In the genomic region with DNA sequence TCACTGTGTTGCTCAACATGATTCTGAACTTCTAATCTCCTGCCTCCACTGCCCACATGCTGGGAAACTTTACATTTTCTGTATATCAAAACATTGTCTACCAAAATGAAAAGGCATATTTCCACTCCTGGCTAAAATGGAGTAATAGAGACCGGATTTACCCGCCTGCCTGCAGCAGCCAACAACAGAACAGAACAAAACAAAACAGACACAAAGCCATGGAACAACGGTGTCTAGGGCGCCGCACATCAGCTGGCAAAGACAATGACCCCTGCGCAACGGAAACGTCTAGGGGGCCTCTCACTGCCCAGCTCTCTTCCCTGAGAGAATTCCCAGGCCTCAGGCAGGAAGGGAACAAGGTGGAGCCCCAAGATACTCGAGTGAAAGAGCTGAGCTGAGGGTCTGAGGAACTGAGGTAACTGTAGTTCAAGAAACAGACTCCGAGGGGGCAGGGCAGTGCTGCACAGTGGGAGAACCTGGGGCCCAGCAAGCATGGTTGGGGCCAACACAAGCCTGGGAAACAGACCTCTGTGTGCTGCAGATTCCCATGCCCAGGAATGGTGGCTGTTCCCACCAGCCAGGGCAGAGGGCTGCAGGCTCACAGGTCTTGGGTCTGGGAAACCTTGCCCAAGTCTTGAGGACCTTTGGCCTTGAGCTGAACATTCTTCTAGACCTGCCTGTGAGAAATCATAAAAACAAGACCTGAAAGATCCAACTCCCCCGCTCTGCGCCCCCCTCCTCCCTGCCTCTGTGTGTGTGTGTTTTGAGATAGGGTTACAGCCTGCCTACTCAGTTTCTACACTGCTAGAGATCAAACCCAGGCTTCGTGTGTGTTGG, we compare ENCODE assay signal across 10 mouse cellular contexts. TPM values are rescaled to one million over a fixed set of nuclear protein-coding genes. Genes with fewer than 3 reads are reported as not detected.
DNase-seq lines count a peak whose midpoint lies in the region; ATAC-seq lines count a peak whose summit lies in the region.
"Had no signal": no experiment of that assay in that cellular context is flagged by ENCODE, and none has a peak within 500 bp of the region (broad histone marks: within the 10 kb centered on the region; RNA-seq: fewer than 3 reads in every experiment).

No protein-coding gene starts in this region.

- no peak overlapping the region for H3K4me3 ChIP-seq in hindbrain, embryonic 11.5 days (ENCODE audit: low read depth, low read length)
- no peak overlapping the region for H3K4me3 ChIP-seq in hindbrain, embryonic 14.5 days (replicated peaks; ENCODE audit: low read length)
- H3K4me3 ChIP-seq in heart, embryonic 15.5 days: no peak overlapping the region
- no peak overlapping the region for H3K4me3 ChIP-seq in liver, embryonic 15.5 days (replicated peaks)

- 22% methylated on average over 13 of the region's 13 CpGs for WGBS in hindbrain, embryonic 11.5 days
- WGBS in hindbrain, embryonic 14.5 days: 22% methylated on average over 13 of the region's 13 CpGs
- 49% methylated on average over 13 of the region's 13 CpGs for WGBS in heart, embryonic 15.5 days
- 23% methylated on average over 13 of the region's 13 CpGs for WGBS in liver, embryonic 15.5 days (ENCODE audit: insufficient replicate concordance)

- peaks cover 8% of the 10 kb centered on the region for H3K4me1 ChIP-seq in hindbrain, embryonic 11.5 days (replicated peaks; ENCODE audit: control insufficient read depth, insufficient read depth, low read length)
- no peaks in the 10 kb centered on the region for H3K4me1 ChIP-seq in hindbrain, embryonic 14.5 days (replicated peaks; ENCODE audit: control insufficient read depth, insufficient read depth, low read length)
- peaks cover 52% of the 10 kb centered on the region for H3K4me1 ChIP-seq in heart, embryonic 15.5 days (replicated peaks)
- H3K4me1 ChIP-seq in liver, embryonic 15.5 days (replicated peaks): peaks cover 47% of the 10 kb centered on the region

- H3K27me3 ChIP-seq in hindbrain, embryonic 11.5 days (ENCODE audit: control insufficient read depth, insufficient read depth, low read length): no peaks in the 10 kb centered on the region
- H3K27me3 ChIP-seq in hindbrain, embryonic 14.5 days (ENCODE audit: control insufficient read depth, insufficient read depth, low read length): no peaks in the 10 kb centered on the region
- H3K27me3 ChIP-seq in heart, embryonic 15.5 days: no peaks in the 10 kb centered on the region
- peaks cover 4% of the 10 kb centered on the region for H3K27me3 ChIP-seq in liver, embryonic 15.5 days

- H3K27ac ChIP-seq in hindbrain, embryonic 11.5 days (ENCODE audit: low read depth, low read length): peak overlapping the region; percentile 72
- H3K27ac ChIP-seq in hindbrain, embryonic 14.5 days: no peak overlapping the region; the same call in 1 of the 2 replicates
- H3K27ac ChIP-seq in heart, embryonic 15.5 days: peak overlapping the region; percentile 88
- H3K27ac ChIP-seq in liver, embryonic 15.5 days (replicated peaks): peak overlapping the region; percentile 48; the same call in 1 of the 2 replicates

- no peak overlapping the region for H3K4me2 ChIP-seq in hindbrain, embryonic 11.5 days (replicated peaks; ENCODE audit: low read depth, low read length)
- no peak overlapping the region for H3K4me2 ChIP-seq in hindbrain, embryonic 14.5 days (replicated peaks)
- H3K4me2 ChIP-seq in heart, embryonic 15.5 days: no peak overlapping the region
- H3K4me2 ChIP-seq in liver, embryonic 15.5 days: no peak overlapping the region

- no peaks in the 10 kb centered on the region for H3K36me3 ChIP-seq in hindbrain, embryonic 11.5 days (ENCODE audit: control insufficient read depth, insufficient read depth, low read length)
- no peaks in the 10 kb centered on the region for H3K36me3 ChIP-seq in hindbrain, embryonic 14.5 days (replicated peaks; ENCODE audit: control insufficient read depth, insufficient read depth)
- H3K36me3 ChIP-seq in heart, embryonic 15.5 days: no peaks in the 10 kb centered on the region
- H3K36me3 ChIP-seq in liver, embryonic 15.5 days (replicated peaks): no peaks in the 10 kb centered on the region

- DNase-seq in hindbrain, embryonic 11.5 days (ENCODE audit: low spot score): no peak
- no peak for DNase-seq in hindbrain, embryonic 14.5 days (ENCODE audit: low spot score)
- peak; percentile 69 for DNase-seq in embryo, embryonic 10.5 days (ENCODE audit: low spot score)
- DNase-seq in frontal cortex, postnatal 36 days (ENCODE audit: low spot score in 2 of 2): no peak
- DNase-seq in right cerebral cortex, postnatal 36 days (ENCODE audit: low spot score in 2 of 2): no peak
- DNase-seq in urinary bladder, postnatal 36 days (ENCODE audit: low spot score in 2 of 2): no peak
- DNase-seq: gastrocnemius, postnatal 36 days; left cerebral cortex, postnatal 4 days had no signal

- H3K9ac ChIP-seq in hindbrain, embryonic 11.5 days (ENCODE audit: low read depth, low read length): no peak overlapping the region
- H3K9ac ChIP-seq in hindbrain, embryonic 14.5 days: no peak overlapping the region
- no peak overlapping the region for H3K9ac ChIP-seq in heart, embryonic 15.5 days
- H3K9ac ChIP-seq in liver, embryonic 15.5 days: no peak overlapping the region

- no peaks in the 10 kb centered on the region for H3K9me3 ChIP-seq in hindbrain, embryonic 11.5 days (ENCODE audit: control insufficient read depth, low read length)
- no peaks in the 10 kb centered on the region for H3K9me3 ChIP-seq in hindbrain, embryonic 14.5 days (ENCODE audit: control insufficient read depth, low read length)
- no peaks in the 10 kb centered on the region for H3K9me3 ChIP-seq in heart, embryonic 15.5 days (replicated peaks)
- no peaks in the 10 kb centered on the region for H3K9me3 ChIP-seq in liver, embryonic 15.5 days (replicated peaks)

- peak; percentile 27; the same call in 1 of the 2 replicates for ATAC-seq in hindbrain, embryonic 11.5 days (ENCODE audit: low FRiP score)
- no peak for ATAC-seq in hindbrain, embryonic 14.5 days (ENCODE audit: low FRiP score)
- ATAC-seq in heart, embryonic 15.5 days (replicated peaks; ENCODE audit: insufficient number of reproducible peaks, insufficient read depth, low FRiP score, low read depth): peak; percentile 83
- ATAC-seq in liver, embryonic 15.5 days (ENCODE audit: insufficient read depth): peak; percentile 59

RNA-seq across cellular contexts. Expression of a gene that starts 6.9 kb away (rescaled TPM):
- polyA plus RNA-seq in hindbrain, embryonic 11.5 days (2014; fragmentation: Nextera tagmentation; extraction: Ambion mirVana): 13.5 and 13.9 TPM in 2 replicates
- polyA plus RNA-seq in hindbrain, embryonic 14.5 days (2014; fragmentation: Nextera tagmentation; extraction: Ambion mirVana): 21.6 and 22.9 TPM in 2 replicates
- 17.0 and 18.7 TPM in 2 replicates for polyA plus RNA-seq in heart, embryonic 15.5 days (2015; fragmentation: Nextera tagmentation; extraction: Ambion mirVana)
- polyA plus RNA-seq in liver, embryonic 15.5 days (2015; fragmentation: Nextera tagmentation; extraction: Ambion mirVana): 9.8 and 11.9 TPM in 2 replicates

RNA-seq across cellular contexts. Expression of a gene that starts 26.9 kb away (rescaled TPM):
- 1.7 and 1.9 TPM in 2 replicates for polyA plus RNA-seq in hindbrain, embryonic 11.5 days (2014; fragmentation: Nextera tagmentation; extraction: Ambion mirVana)
- polyA plus RNA-seq in hindbrain, embryonic 14.5 days (2014; fragmentation: Nextera tagmentation; extraction: Ambion mirVana): 1.2 and 1.6 TPM in 2 replicates
- polyA plus RNA-seq in heart, embryonic 15.5 days (2015; fragmentation: Nextera tagmentation; extraction: Ambion mirVana): 4.6 and 4.8 TPM in 2 replicates
- polyA plus RNA-seq in liver, embryonic 15.5 days (2015; fragmentation: Nextera tagmentation; extraction: Ambion mirVana): 14.3 and 24.5 TPM in 2 replicates
